26 mouse cellular contexts compared by ENCODE assay signal in the genomic region with DNA sequence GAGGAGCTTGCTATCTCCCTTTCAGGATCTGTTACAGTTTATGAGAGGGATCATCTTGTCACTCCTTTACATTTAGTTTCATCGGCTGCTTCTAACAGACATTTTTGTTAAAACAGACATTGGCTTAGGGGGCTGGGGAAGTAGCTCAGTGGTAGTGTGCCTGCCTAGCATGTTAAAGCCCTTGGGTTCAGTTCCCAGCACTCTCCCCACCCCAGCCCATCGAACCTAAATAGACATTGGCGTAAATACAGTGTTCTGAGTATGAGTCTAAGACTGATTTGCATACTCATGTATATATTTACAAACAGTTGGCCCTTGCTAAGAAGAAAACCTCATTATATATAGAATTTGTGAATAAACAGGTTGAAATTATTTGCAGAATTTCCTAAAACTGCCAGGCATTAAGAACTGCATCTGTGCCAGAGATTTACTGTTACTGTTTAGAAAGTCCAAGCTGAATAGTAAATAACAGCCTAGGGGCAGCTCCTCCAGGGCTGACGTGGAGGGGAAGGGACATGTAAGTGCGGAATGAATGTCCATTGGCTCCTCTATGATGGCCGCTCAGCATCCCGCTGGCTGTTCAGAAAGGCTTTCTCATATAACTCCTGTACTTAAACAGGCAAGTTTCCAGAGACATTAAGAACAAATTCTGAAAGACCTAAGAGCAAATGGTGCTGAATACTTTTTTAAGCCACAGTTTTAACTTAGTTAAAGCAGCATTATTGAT. TPM values are rescaled to one million over a fixed set of nuclear protein-coding genes. Genes with fewer than 3 reads are reported as not detected.
"Had no signal": no experiment of that assay in that cellular context is flagged by ENCODE, and none has a peak within 500 bp of the region (broad histone marks: within the 10 kb centered on the region; RNA-seq: fewer than 3 reads in every experiment).

No protein-coding gene starts in this region.

- H3K27me3 ChIP-seq: heart, embryonic 13.5 days; heart, embryonic 15.5 days; hindbrain, embryonic 12.5 days; intestine, embryonic 15.5 days; limb, embryonic 13.5 days; liver, embryonic 13.5 days; liver, embryonic 15.5 days had no signal

- H3K27ac ChIP-seq: gastrocnemius, adult 2 months; heart, adult 2 months; heart, embryonic 13.5 days; heart, embryonic 15.5 days; hindbrain, embryonic 10.5 days; hindbrain, embryonic 12.5 days; hindbrain, embryonic 14.5 days; intestine, embryonic 15.5 days; left cerebral cortex, adult 2 months; limb, embryonic 13.5 days; liver, embryonic 13.5 days; liver, embryonic 15.5 days had no signal

- ATAC-seq: hindbrain, embryonic 16.5 days; inflammation-experienced regulatory T-cells, adult 6 months; intestine, embryonic 15.5 days; intestine, postnatal 0 days had no signal

- H3K9me3 ChIP-seq: heart, embryonic 13.5 days; heart, embryonic 15.5 days; hindbrain, embryonic 10.5 days; hindbrain, embryonic 12.5 days; intestine, embryonic 15.5 days; limb, embryonic 13.5 days; liver, embryonic 13.5 days; liver, embryonic 15.5 days had no signal

- H3K9ac ChIP-seq: heart, embryonic 13.5 days; heart, embryonic 15.5 days; hindbrain, embryonic 12.5 days; hindbrain, embryonic 14.5 days; intestine, embryonic 15.5 days; limb, embryonic 13.5 days; liver, embryonic 13.5 days; liver, embryonic 15.5 days had no signal

- DNase-seq: gastrocnemius, adult 2 months; gastrocnemius, postnatal 10 days; gastrocnemius, postnatal 25 days; heart, adult 2 months; kidney, adult 18-20 months; kidney, adult 8-10 months; kidney, postnatal 10 days; kidney, postnatal 4 days; liver; liver, embryonic 13.5 days had no signal

- H3K4me3 ChIP-seq: gastrocnemius, adult 2 months; heart, adult 2 months; heart, embryonic 13.5 days; heart, embryonic 15.5 days; hindbrain, embryonic 10.5 days; hindbrain, embryonic 12.5 days; intestine, embryonic 15.5 days; layer of hippocampus, adult 2 months; left cerebral cortex, adult 2 months; limb, embryonic 13.5 days; liver, embryonic 13.5 days; liver, embryonic 15.5 days had no signal

- H3K4me1 ChIP-seq: hindbrain, embryonic 10.5 days; hindbrain, embryonic 12.5 days; intestine, embryonic 15.5 days; liver, embryonic 13.5 days; liver, embryonic 15.5 days had no signal

- H3K4me2 ChIP-seq: heart, embryonic 11.5 days; heart, embryonic 13.5 days; heart, embryonic 15.5 days; hindbrain, embryonic 12.5 days; hindbrain, embryonic 14.5 days; intestine, embryonic 15.5 days; limb, embryonic 13.5 days; liver, embryonic 11.5 days; liver, embryonic 13.5 days; liver, embryonic 15.5 days had no signal

RNA-seq across cellular contexts. Expression of gene Mest, which starts 24.4 kb away (rescaled TPM):
- total RNA-seq: granulocyte monocyte progenitor cell, adult 5-6 weeks had no signal
